Mouse (Mus musculus): ENCODE data around the gene Cep57l1. TPM values are rescaled to one million over a fixed set of nuclear protein-coding genes. Genes with fewer than 3 reads are reported as not detected.

The Cep57l1 gene
- 22.1 and 22.8 TPM in 2 replicates for polyA plus RNA-seq (2014; fragmentation: Nextera tagmentation; extraction: Ambion mirVana)

- H3K9me3 ChIP-seq (ENCODE audit: control insufficient read depth, low read depth, low read length) = no peaks in the 10 kb centered on the region; the same call in 1 of the 2 replicates
- WGBS = under 1% methylated on average over 67 of the region's 69 CpGs
Measured at GRCm38 (mm10) chr10:41809771-41810563, at the start of gene Cep57l1, which contains the start of gene Sesn1. TSS of gene Cep57l1 (minus strand) at chr10:41809871. TSS of gene Sesn1 (plus strand) at chr10:41809935.

DNA sequence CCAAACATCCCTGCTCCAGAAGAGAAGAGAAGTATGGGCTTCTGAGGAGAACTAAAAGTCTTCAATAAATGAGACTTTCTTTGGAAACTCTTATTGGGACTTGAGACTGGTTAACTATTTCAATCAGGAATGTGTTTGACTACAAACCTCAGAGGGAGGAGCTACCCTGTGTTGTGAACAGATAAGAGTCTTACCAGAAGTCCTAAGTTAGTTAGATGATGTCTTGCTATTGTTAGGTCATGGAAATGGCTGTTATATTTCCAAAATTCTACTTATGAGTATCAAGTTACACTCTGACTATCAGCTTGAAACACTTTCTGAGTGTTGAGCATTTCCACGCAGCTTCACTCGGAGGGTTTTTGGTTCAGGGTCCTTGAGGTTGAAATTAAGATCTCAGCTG is 39.0 kb upstream of the Cep57l1 start:
- Histone ChIP-seq H3K27me3 (ENCODE audit: control insufficient read depth, insufficient read depth, low read length) (no peaks in the 10 kb centered on the region), H3K4me3 (ENCODE audit: low read depth, low read length) (no peak overlapping the region), H3K36me3 (ENCODE audit: control insufficient read depth, insufficient read depth, low read length) (no peaks in the 10 kb centered on the region), H3K4me1 (ENCODE audit: control insufficient read depth, insufficient read depth, low read length) (no peaks in the 10 kb centered on the region), H3K9me3 (ENCODE audit: control insufficient read depth, low read depth, low read length) (no peaks in the 10 kb centered on the region), H3K9ac (replicated peaks; ENCODE audit: low read depth, low read length) (no peak overlapping the region), H3K27ac (ENCODE audit: low read length) (no peak overlapping the region), H3K4me2 (replicated peaks; ENCODE audit: low read depth, low read length) (no peak overlapping the region)
- ATAC-seq (ENCODE audit: insufficient number of reproducible peaks, insufficient read depth, low FRiP score, low read depth) = no peak
- WGBS = 79% methylated on average over 2 of the region's 2 CpGs

More at GRCm38 (mm10) chr10:41809771-41810563, at the start of gene Cep57l1, which contains the start of gene Sesn1:
- Histone ChIP-seq H3K4me1 (ENCODE audit: control insufficient read depth, insufficient read depth, low read length) (peaks cover 18% of the 10 kb centered on the region; the same call in 1 of the 2 replicates), H3K9ac (replicated peaks; ENCODE audit: low read depth, low read length) (peak within 1 kb of the TSS; percentile 60), H3K4me2 (replicated peaks; ENCODE audit: low read depth, low read length) (peak within 1 kb of the TSS; percentile 85), H3K36me3 (ENCODE audit: control insufficient read depth, insufficient read depth, low read length) (no peaks in the 10 kb centered on the region), H3K27ac (ENCODE audit: low read length) (peak within 1 kb of the TSS; percentile 97), H3K27me3 (ENCODE audit: control insufficient read depth, insufficient read depth, low read length) (no peaks in the 10 kb centered on the region), H3K4me3 (ENCODE audit: low read depth, low read length) (peak within 1 kb of the TSS; percentile 72)
- ATAC-seq (ENCODE audit: insufficient number of reproducible peaks, insufficient read depth, low FRiP score, low read depth) = peak; percentile 97

DNA sequence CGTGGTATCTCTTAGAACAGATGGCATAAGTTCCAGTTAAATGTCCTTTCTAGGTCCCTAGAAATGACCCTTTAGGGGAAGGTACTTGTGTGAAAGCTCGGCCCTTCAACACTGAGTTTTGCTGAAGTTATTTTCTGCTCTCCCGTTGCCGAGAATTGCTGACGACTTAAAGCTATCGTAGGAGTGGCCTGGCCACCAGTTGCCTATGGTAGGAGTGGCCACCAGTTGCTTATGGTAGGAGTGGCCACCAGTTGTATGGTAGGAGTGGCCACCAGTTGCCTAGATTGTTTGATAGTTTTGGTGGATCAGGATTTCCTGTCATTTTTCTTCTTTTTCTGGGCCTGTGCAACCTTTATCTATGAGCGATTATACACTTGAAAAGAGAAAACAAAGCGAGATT is 38.1 kb upstream of the Cep57l1 start:
- Histone ChIP-seq H3K4me1 (ENCODE audit: control insufficient read depth, insufficient read depth, low read length) (no peaks in the 10 kb centered on the region), H3K4me2 (replicated peaks; ENCODE audit: low read depth, low read length) (no peak overlapping the region), H3K27me3 (ENCODE audit: control insufficient read depth, insufficient read depth, low read length) (no peaks in the 10 kb centered on the region), H3K27ac (ENCODE audit: low read length) (no peak overlapping the region), H3K36me3 (ENCODE audit: control insufficient read depth, insufficient read depth, low read length) (no peaks in the 10 kb centered on the region), H3K9me3 (ENCODE audit: control insufficient read depth, low read depth, low read length) (no peaks in the 10 kb centered on the region), H3K4me3 (ENCODE audit: low read depth, low read length) (no peak overlapping the region), H3K9ac (replicated peaks; ENCODE audit: low read depth, low read length) (no peak overlapping the region)
- 97% methylated on average over 8 of the region's 8 CpGs for WGBS
- ATAC-seq (ENCODE audit: insufficient number of reproducible peaks, insufficient read depth, low FRiP score, low read depth) = no peak

DNA sequence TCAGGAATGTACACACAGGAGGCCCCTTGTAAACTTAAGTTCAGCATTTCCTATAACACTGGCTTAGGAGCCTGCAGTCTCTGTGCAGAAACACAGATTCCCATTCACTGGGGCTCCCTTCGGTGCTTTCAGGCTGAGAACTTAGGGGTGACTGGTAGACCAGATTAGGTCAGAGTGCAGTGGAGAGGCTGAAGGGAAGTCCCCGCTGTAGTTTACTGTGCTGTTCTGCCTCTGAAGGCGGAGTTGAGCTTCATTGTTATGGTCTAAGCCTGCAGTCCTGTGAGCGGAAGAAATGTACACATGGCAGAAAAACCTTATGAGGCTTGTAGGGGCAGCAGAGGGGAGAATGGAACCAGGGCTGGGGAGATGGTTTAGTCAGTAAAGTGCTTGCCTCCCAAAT is 29.2 kb upstream of the Cep57l1 start:
- H3K9me3 ChIP-seq (ENCODE audit: control insufficient read depth, low read depth, low read length) = peaks cover 3% of the 10 kb centered on the region; the same call in 1 of the 2 replicates
- ATAC-seq (ENCODE audit: insufficient number of reproducible peaks, insufficient read depth, low FRiP score, low read depth) = no peak
- no peak overlapping the region for H3K9ac ChIP-seq (replicated peaks; ENCODE audit: low read depth, low read length)
- H3K27me3 ChIP-seq (ENCODE audit: control insufficient read depth, insufficient read depth, low read length) = no peaks in the 10 kb centered on the region
- no peak overlapping the region for H3K4me2 ChIP-seq (replicated peaks; ENCODE audit: low read depth, low read length)
- H3K4me1 ChIP-seq (ENCODE audit: control insufficient read depth, insufficient read depth, low read length) = no peaks in the 10 kb centered on the region
- no peaks in the 10 kb centered on the region for H3K36me3 ChIP-seq (ENCODE audit: control insufficient read depth, insufficient read depth, low read length)
- WGBS = 70% methylated on average over 4 of the region's 4 CpGs
- no peak overlapping the region for H3K4me3 ChIP-seq (ENCODE audit: low read depth, low read length)
- no peak overlapping the region for H3K27ac ChIP-seq (ENCODE audit: low read length)

- Histone ChIP-seq H3K9ac (replicated peaks; ENCODE audit: low read depth, low read length) (no peak overlapping the region), H3K4me3 (ENCODE audit: low read depth, low read length) (no peak overlapping the region), H3K9me3 (ENCODE audit: control insufficient read depth, low read depth, low read length) (peaks cover 3% of the 10 kb centered on the region; the same call in 1 of the 2 replicates), H3K36me3 (ENCODE audit: control insufficient read depth, insufficient read depth, low read length) (no peaks in the 10 kb centered on the region), H3K4me2 (replicated peaks; ENCODE audit: low read depth, low read length) (no peak overlapping the region), H3K27ac (ENCODE audit: low read length) (no peak overlapping the region), H3K27me3 (ENCODE audit: control insufficient read depth, insufficient read depth, low read length) (no peaks in the 10 kb centered on the region), H3K4me1 (ENCODE audit: control insufficient read depth, insufficient read depth, low read length) (no peaks in the 10 kb centered on the region)
- ATAC-seq (ENCODE audit: insufficient number of reproducible peaks, insufficient read depth, low FRiP score, low read depth) = no peak
- WGBS = 90% methylated on average over 2 of the region's 2 CpGs
Measured at GRCm38 (mm10) chr10:41834131-41834530, 24.5 kb upstream of the Cep57l1 start.

DNA sequence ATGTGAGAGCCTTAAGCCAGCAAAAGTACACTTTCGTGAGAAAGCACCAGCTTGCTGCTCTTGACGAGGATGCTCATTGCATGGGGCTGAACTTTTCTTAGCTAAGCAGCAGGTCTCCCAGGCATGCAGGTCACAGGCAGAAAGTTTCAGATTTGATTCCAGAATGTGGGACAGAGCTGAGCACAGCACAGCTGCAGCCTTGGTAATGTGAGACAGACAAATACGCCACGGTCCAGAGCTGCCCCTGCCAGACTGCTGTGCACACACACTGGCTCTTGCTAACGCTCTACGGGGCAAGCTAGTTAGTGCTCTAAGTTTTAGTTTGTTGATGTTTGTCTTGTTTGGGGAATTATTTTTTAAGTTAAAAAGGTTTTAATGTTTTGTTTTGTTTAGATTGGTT is 22.5 kb upstream of the Cep57l1 start:
- Histone ChIP-seq H3K9me3 (ENCODE audit: control insufficient read depth, low read depth, low read length) (peaks cover 3% of the 10 kb centered on the region; the same call in 1 of the 2 replicates), H3K4me1 (ENCODE audit: control insufficient read depth, insufficient read depth, low read length) (no peaks in the 10 kb centered on the region), H3K27ac (ENCODE audit: low read length) (no peak overlapping the region), H3K4me2 (replicated peaks; ENCODE audit: low read depth, low read length) (no peak overlapping the region), H3K36me3 (ENCODE audit: control insufficient read depth, insufficient read depth, low read length) (no peaks in the 10 kb centered on the region), H3K27me3 (ENCODE audit: control insufficient read depth, insufficient read depth, low read length) (no peaks in the 10 kb centered on the region), H3K4me3 (ENCODE audit: low read depth, low read length) (no peak overlapping the region), H3K9ac (replicated peaks; ENCODE audit: low read depth, low read length) (no peak overlapping the region)
- ATAC-seq (ENCODE audit: insufficient number of reproducible peaks, insufficient read depth, low FRiP score, low read depth) = no peak
- WGBS = 62% methylated on average over 6 of the region's 6 CpGs

- WGBS = 51% methylated on average over 9 of the region's 9 CpGs
- no peak for ATAC-seq (ENCODE audit: insufficient number of reproducible peaks, insufficient read depth, low FRiP score, low read depth)
- H3K9ac ChIP-seq (replicated peaks; ENCODE audit: low read depth, low read length) = no peak overlapping the region
- H3K9me3 ChIP-seq (ENCODE audit: control insufficient read depth, low read depth, low read length) = no peaks in the 10 kb centered on the region
- H3K27me3 ChIP-seq (ENCODE audit: control insufficient read depth, insufficient read depth, low read length) = no peaks in the 10 kb centered on the region
- H3K36me3 ChIP-seq (ENCODE audit: control insufficient read depth, insufficient read depth, low read length) = no peaks in the 10 kb centered on the region
- no peak overlapping the region for H3K4me2 ChIP-seq (replicated peaks; ENCODE audit: low read depth, low read length)
- no peak overlapping the region for H3K27ac ChIP-seq (ENCODE audit: low read length)
- H3K4me1 ChIP-seq (ENCODE audit: control insufficient read depth, insufficient read depth, low read length) = no peaks in the 10 kb centered on the region
- H3K4me3 ChIP-seq (ENCODE audit: low read depth, low read length) = no peak overlapping the region
Measured at GRCm38 (mm10) chr10:41830851-41831522, 21.3 kb upstream of the Cep57l1 start.

DNA sequence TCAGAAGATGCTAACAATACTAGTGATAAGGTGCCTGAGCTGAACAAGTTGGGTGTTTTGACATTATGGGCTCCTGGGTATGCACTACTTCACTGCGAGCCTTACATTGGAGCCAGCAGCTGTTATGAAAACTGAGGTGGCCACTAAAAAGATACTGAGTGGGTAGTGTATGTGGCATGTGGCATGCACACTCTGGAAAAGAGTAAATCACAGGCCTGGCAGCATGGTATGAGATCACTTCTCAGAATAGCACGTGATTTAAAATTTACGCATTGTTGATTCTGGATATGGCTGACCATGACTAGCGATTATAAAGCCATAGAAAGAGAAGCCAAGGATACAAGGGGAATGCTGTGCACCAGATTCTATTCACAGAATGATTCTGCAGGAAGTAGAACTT is 20.8 kb upstream of the Cep57l1 start:
- no peak for ATAC-seq (ENCODE audit: insufficient number of reproducible peaks, insufficient read depth, low FRiP score, low read depth)
- no peak overlapping the region for H3K4me2 ChIP-seq (replicated peaks; ENCODE audit: low read depth, low read length)
- 58% methylated on average over 4 of the region's 4 CpGs for WGBS
- no peaks in the 10 kb centered on the region for H3K27me3 ChIP-seq (ENCODE audit: control insufficient read depth, insufficient read depth, low read length)
- no peak overlapping the region for H3K27ac ChIP-seq (ENCODE audit: low read length)
- H3K36me3 ChIP-seq (ENCODE audit: control insufficient read depth, insufficient read depth, low read length) = no peaks in the 10 kb centered on the region
- no peaks in the 10 kb centered on the region for H3K9me3 ChIP-seq (ENCODE audit: control insufficient read depth, low read depth, low read length)
- H3K9ac ChIP-seq (replicated peaks; ENCODE audit: low read depth, low read length) = no peak overlapping the region
- H3K4me3 ChIP-seq (ENCODE audit: low read depth, low read length) = no peak overlapping the region
- H3K4me1 ChIP-seq (ENCODE audit: control insufficient read depth, insufficient read depth, low read length) = no peaks in the 10 kb centered on the region
